In the genomic region with DNA sequence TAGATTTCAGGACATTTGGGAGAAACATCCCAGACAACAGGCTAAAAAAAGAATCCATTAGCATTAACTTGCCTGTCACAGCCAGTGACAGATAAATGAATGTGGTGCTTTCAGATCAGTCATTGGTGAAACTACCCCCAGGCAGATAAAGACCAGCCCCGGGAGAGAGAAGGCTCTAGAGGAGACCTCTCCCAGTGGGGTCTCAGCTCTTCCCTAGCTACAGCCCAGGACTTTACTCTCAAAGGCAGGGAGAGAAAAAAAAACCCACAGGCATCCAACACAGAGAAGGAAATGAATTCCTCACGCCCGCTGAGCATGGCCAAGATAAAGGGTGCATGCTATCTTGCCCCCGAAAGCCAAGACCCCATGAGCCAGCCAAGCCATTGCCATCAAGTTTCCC, we compare ENCODE assay signal across 11 mouse cellular contexts. TPM values are rescaled to one million over a fixed set of nuclear protein-coding genes. Genes with fewer than 3 reads are reported as not detected.
DNase-seq lines count a peak whose midpoint lies in the region; ATAC-seq lines count a peak whose summit lies in the region.
"Had no signal": no experiment of that assay in that cellular context is flagged by ENCODE, and none has a peak within 500 bp of the region (broad histone marks: within the 10 kb centered on the region; RNA-seq: fewer than 3 reads in every experiment).

No protein-coding gene starts in this region.

- WGBS in forebrain, embryonic 15.5 days = 10% methylated on average over 4 of the region's 4 CpGs
- WGBS in midbrain, embryonic 12.5 days = 12% methylated on average over 4 of the region's 4 CpGs

- no peak overlapping the region for H3K9ac ChIP-seq in forebrain, embryonic 15.5 days (replicated peaks)
- H3K9ac ChIP-seq in midbrain, embryonic 12.5 days (replicated peaks) = no peak overlapping the region

- 0 out of 2 replicates have a peak overlapping the region, but pooled peaks have one; percentile 3 for H3K4me2 ChIP-seq in forebrain, embryonic 15.5 days (replicated peaks)
- peak overlapping the region; percentile 30 for H3K4me2 ChIP-seq in midbrain, embryonic 12.5 days (replicated peaks)

- ATAC-seq in forebrain, embryonic 15.5 days (replicated peaks) = no peak
- ATAC-seq in midbrain, embryonic 12.5 days (ENCODE audit: low FRiP score, low read depth) = peak; percentile 54
- ATAC-seq: activated CD4-positive, CD25-positive, alpha-beta regulatory T cell, adult 4 months had no signal

- H3K9me3 ChIP-seq in forebrain, embryonic 15.5 days = no peaks in the 10 kb centered on the region
- no peaks in the 10 kb centered on the region for H3K9me3 ChIP-seq in midbrain, embryonic 12.5 days

- H3K4me1 ChIP-seq in forebrain, embryonic 15.5 days = peaks cover 44% of the 10 kb centered on the region
- H3K4me1 ChIP-seq in midbrain, embryonic 12.5 days = peaks cover 84% of the 10 kb centered on the region

- H3K27ac ChIP-seq in forebrain, embryonic 15.5 days (replicated peaks) = peak overlapping the region; percentile 70
- H3K27ac ChIP-seq in midbrain, embryonic 12.5 days (replicated peaks) = peak overlapping the region; percentile 75

- no peak overlapping the region for H3K4me3 ChIP-seq in forebrain, embryonic 15.5 days
- no peak overlapping the region for H3K4me3 ChIP-seq in midbrain, embryonic 12.5 days

- peaks cover 16% of the 10 kb centered on the region; the same call in 1 of the 2 replicates for H3K36me3 ChIP-seq in forebrain, embryonic 15.5 days
- H3K36me3 ChIP-seq in midbrain, embryonic 12.5 days = peaks cover 65% of the 10 kb centered on the region

- H3K27me3 ChIP-seq in forebrain, embryonic 15.5 days = no peaks in the 10 kb centered on the region
- no peaks in the 10 kb centered on the region for H3K27me3 ChIP-seq in midbrain, embryonic 12.5 days

- DNase-seq in retina, postnatal 1 day = peak; percentile 43
- DNase-seq in retina, embryonic 14.5 days (ENCODE audit: low spot score) = no peak
- no peak for DNase-seq in cerebellum, postnatal 10 days
- DNase-seq in spleen, postnatal 10 days (ENCODE audit: low spot score in 2 of 2) = no peak
- DNase-seq in layer of hippocampus, postnatal 36 days = no peak
- DNase-seq: heart, adult 18-20 months; kidney, adult 18-20 months; right cerebral cortex, postnatal 25 days had no signal

RNA-seq across cellular contexts. Expression of a gene that starts 15.1 kb away (rescaled TPM):
- polyA plus RNA-seq in forebrain, embryonic 15.5 days (2015; fragmentation: Nextera tagmentation; extraction: Ambion mirVana) = 25.3 and 27.1 TPM in 2 replicates
- 41.5 and 47.9 TPM in 2 replicates for polyA plus RNA-seq in midbrain, embryonic 12.5 days (2016; fragmentation: Nextera tagmentation; extraction: Ambion mirVana)
- total RNA-seq in layer of hippocampus, postnatal 36 days (2021) = 100 to 1,000 TPM; 105 to 113 TPM
